Mouse (Mus musculus) heart, adult 2 months (tissue): Measurements from ENCODE around the gene Add1.

Source experiments
- CTCF ChIP-seq: fragments of 200-600 bp; IDR thresholded peaks from 2 replicates; pipeline ENCODE4 v1.8.1; 2022; ENCODE audit warnings: antibody characterized with exemption, mild to moderate bottlenecking, moderate library complexity
- EP300 ChIP-seq: fragments of 200-500 bp; IDR thresholded peaks from 2 replicates; pipeline ENCODE4 v1.6.1; 2011; ENCODE audit warnings: low read depth, low read length, control low read depth; ENCODE audit not compliant: insufficient read depth
- POLR2A ChIP-seq: fragments of 200-500 bp; IDR thresholded peaks from 2 replicates; pipeline ENCODE4 v1.6.1; 2011; ENCODE audit warnings: mild to moderate bottlenecking, low read depth, low read length, control low read depth; ENCODE audit not compliant: insufficient read depth

- TF ChIP-seq CTCF (no peak), POLR2A (no peak), EP300 (no peak)
Measured at GRCm38 (mm10) chr5:34582314-34582675, 8.8 kb downstream of the Add1 start.
